Mouse (Mus musculus) heart, embryonic 10.5 days (tissue): ENCODE data around the gene Fgfr2. TPM values are rescaled to one million over a fixed set of nuclear protein-coding genes. Genes with fewer than 3 reads are reported as not detected.

Experiments
- DNase-seq: peaks from one replicate; pipeline ENCODE4 v3.0.0-alpha.2; 2017; ENCODE audit warnings: low spot score
- H3K27ac ChIP-seq: fragments of 300-500 bp; sonication (generic); 2 replicates; pipeline ENCODE4 v1.5.1; 2016; ENCODE audit warnings: mild to moderate bottlenecking
- H3K27me3 ChIP-seq: fragments of 300-500 bp; sonication (generic); 2 replicates; pipeline ENCODE4 v1.6.1; 2016; ENCODE audit warnings: mild to moderate bottlenecking; ENCODE audit not compliant: poor library complexity, insufficient read depth, severe bottlenecking
- H3K36me3 ChIP-seq: fragments of 300-500 bp; sonication (generic); 2 replicates; pipeline ENCODE4 v1.6.1; 2016; ENCODE audit warnings: mild to moderate bottlenecking, moderate library complexity
- H3K4me1 ChIP-seq: fragments of 300-500 bp; sonication (generic); 2 replicates; pipeline ENCODE4 v1.6.1; 2016; ENCODE audit warnings: mild to moderate bottlenecking
- H3K4me3 ChIP-seq: fragments of 300-500 bp; sonication (generic); 2 replicates; pipeline ENCODE4 v1.5.1; 2016; ENCODE audit warnings: mild to moderate bottlenecking, moderate library complexity
- H3K9me3 ChIP-seq: fragments of 300-500 bp; sonication (generic); 2 replicates; pipeline ENCODE4 v1.6.1; 2016; ENCODE audit warnings: mild to moderate bottlenecking, moderate library complexity
- WGBS: fragments of 180-500 bp; shearing (Covaris S2); methylation state at CpG from one replicate; pipeline ENCODE4 v1.1.7; 2016; 5-methylcytosine and 5-hydroxymethylcytosine counted together
- polyA plus RNA-seq: library from polyadenylated mRNA; unstranded; fragments of >200 nt; fragmentation: Nextera tagmentation; extraction: Ambion mirVana; gene quantifications from 2 replicates; pipeline ENCODE4 v1.2.1, GENCODE M21; 2016

Gene Fgfr2
- polyA plus RNA-seq, 1 experiment from 2014 or later, result 46.6 TPM

GRCm38 (mm10) chr7:130253264-130253663 lies 2869.9 kb downstream of the Fgfr2 start:
- Histone ChIP-seq H3K27ac (no peak overlapping the region), H3K4me1 (peaks cover 51% of the 10 kb centered on the region), H3K9me3 (no peaks in the 10 kb centered on the region), H3K4me3 (no peak overlapping the region), H3K27me3 (no peaks in the 10 kb centered on the region), H3K36me3 (0 out of 2 replicates have a peak, but pooled peaks cover 3% of the 10 kb centered on the region)
- no peak for DNase-seq
- WGBS, result 48% methylated on average over 4 of the region's 4 CpGs

- WGBS, result 68% methylated on average over 3 of the region's 3 CpGs
- Histone ChIP-seq H3K4me3 (no peak overlapping the region), H3K9me3 (no peaks in the 10 kb centered on the region), H3K27ac (no peak overlapping the region), H3K4me1 (peaks cover 55% of the 10 kb centered on the region), H3K36me3 (0 out of 2 replicates have a peak, but pooled peaks cover 3% of the 10 kb centered on the region), H3K27me3 (no peaks in the 10 kb centered on the region)
- no peak for DNase-seq
Measured at GRCm38 (mm10) chr7:130251936-130252523, 2871.1 kb downstream of the Fgfr2 start.

- Histone ChIP-seq H3K27ac (no peak overlapping the region), H3K4me3 (no peak overlapping the region), H3K27me3 (no peaks in the 10 kb centered on the region), H3K36me3 (0 out of 2 replicates have a peak, but pooled peaks cover 3% of the 10 kb centered on the region), H3K4me1 (peaks cover 55% of the 10 kb centered on the region), H3K9me3 (no peaks in the 10 kb centered on the region)
- 75% methylated on average over 4 of the region's 4 CpGs for WGBS
- DNase-seq, result no peak
Measured at GRCm38 (mm10) chr7:130250994-130251393, 2872.2 kb downstream of the Fgfr2 start.

GRCm38 (mm10) chr7:130248403-130248802 lies 2874.7 kb downstream of the Fgfr2 start:
- DNase-seq, result no peak
- no peaks in the 10 kb centered on the region for H3K9me3 ChIP-seq
- peaks cover 59% of the 10 kb centered on the region for H3K4me1 ChIP-seq
- no peak overlapping the region for H3K4me3 ChIP-seq
- H3K36me3 ChIP-seq, result 0 out of 2 replicates have a peak, but pooled peaks cover 3% of the 10 kb centered on the region
- no peak overlapping the region for H3K27ac ChIP-seq
- no peaks in the 10 kb centered on the region for H3K27me3 ChIP-seq
- 69% methylated on average over 7 of the region's 7 CpGs for WGBS

- peaks cover 59% of the 10 kb centered on the region for H3K4me1 ChIP-seq
- WGBS, result 79% methylated on average over 10 of the region's 10 CpGs
- H3K36me3 ChIP-seq, result 0 out of 2 replicates have a peak, but pooled peaks cover 3% of the 10 kb centered on the region
- H3K27ac ChIP-seq, result no peak overlapping the region
- no peak overlapping the region for H3K4me3 ChIP-seq
- no peaks in the 10 kb centered on the region for H3K9me3 ChIP-seq
- no peaks in the 10 kb centered on the region for H3K27me3 ChIP-seq
- DNase-seq, result no peak
Measured at GRCm38 (mm10) chr7:130247831-130248230, 2875.3 kb downstream of the Fgfr2 start.

GRCm38 (mm10) chr7:130246483-130246882 lies 2876.7 kb downstream of the Fgfr2 start:
- no peak for DNase-seq
- H3K4me1 ChIP-seq, result peaks cover 46% of the 10 kb centered on the region

GRCm38 (mm10) chr7:130244545-130244944 lies 2878.6 kb downstream of the Fgfr2 start:
- no peak for DNase-seq
- no peak overlapping the region for H3K27ac ChIP-seq
- no peaks in the 10 kb centered on the region for H3K9me3 ChIP-seq
- no peaks in the 10 kb centered on the region for H3K27me3 ChIP-seq
- no peaks in the 10 kb centered on the region for H3K36me3 ChIP-seq
- no peak overlapping the region for H3K4me3 ChIP-seq
- WGBS, result 81% methylated on average over 7 of the region's 7 CpGs
- H3K4me1 ChIP-seq, result peaks cover 34% of the 10 kb centered on the region

More at GRCm38 (mm10) chr7:130246483-130246882, 2876.7 kb downstream of the Fgfr2 start:
- no peaks in the 10 kb centered on the region for H3K9me3 ChIP-seq
- no peaks in the 10 kb centered on the region for H3K27me3 ChIP-seq
- H3K36me3 ChIP-seq, result no peaks in the 10 kb centered on the region
- H3K4me3 ChIP-seq, result no peak overlapping the region
- WGBS, result 80% methylated on average over 7 of the region's 7 CpGs
- no peak overlapping the region; the same call in 1 of the 2 replicates for H3K27ac ChIP-seq

- no peak for DNase-seq
- Histone ChIP-seq H3K27me3 (no peaks in the 10 kb centered on the region), H3K27ac (no peak overlapping the region), H3K4me1 (peaks cover 31% of the 10 kb centered on the region), H3K4me3 (no peak overlapping the region), H3K9me3 (no peaks in the 10 kb centered on the region), H3K36me3 (0 out of 2 replicates have a peak, but pooled peaks cover 2% of the 10 kb centered on the region)
- 86% methylated on average over 4 of the region's 4 CpGs for WGBS
Measured at GRCm38 (mm10) chr7:130243811-130244210, 2879.3 kb downstream of the Fgfr2 start.

GRCm38 (mm10) chr7:130240191-130240590 lies 2883.0 kb downstream of the Fgfr2 start:
- DNase-seq, result no peak
- Histone ChIP-seq H3K4me1 (peaks cover 37% of the 10 kb centered on the region), H3K36me3 (0 out of 2 replicates have a peak, but pooled peaks cover 2% of the 10 kb centered on the region), H3K4me3 (no peak overlapping the region), H3K9me3 (no peaks in the 10 kb centered on the region), H3K27me3 (no peaks in the 10 kb centered on the region), H3K27ac (no peak overlapping the region)
- WGBS, result 85% methylated on average over 9 of the region's 9 CpGs

- Histone ChIP-seq H3K27me3 (no peaks in the 10 kb centered on the region), H3K36me3 (0 out of 2 replicates have a peak, but pooled peaks cover 7% of the 10 kb centered on the region), H3K4me1 (peaks cover 34% of the 10 kb centered on the region), H3K4me3 (no peak overlapping the region), H3K27ac (no peak overlapping the region), H3K9me3 (no peaks in the 10 kb centered on the region)
- WGBS, result 73% methylated on average over 5 of the region's 5 CpGs
- DNase-seq, result no peak
Measured at GRCm38 (mm10) chr7:130237244-130237643, 2885.9 kb downstream of the Fgfr2 start.

GRCm38 (mm10) chr7:130233777-130234176 lies 2889.4 kb downstream of the Fgfr2 start:
- peaks cover 37% of the 10 kb centered on the region for H3K4me1 ChIP-seq
- 0 out of 2 replicates have a peak, but pooled peaks cover 4% of the 10 kb centered on the region for H3K36me3 ChIP-seq
- no peaks in the 10 kb centered on the region for H3K9me3 ChIP-seq
- 81% methylated on average over 7 of the region's 7 CpGs for WGBS
- H3K4me3 ChIP-seq, result no peak overlapping the region
- no peaks in the 10 kb centered on the region for H3K27me3 ChIP-seq
- H3K27ac ChIP-seq, result no peak overlapping the region
- no peak for DNase-seq

GRCm38 (mm10) chr7:130230034-130230433 lies 2893.1 kb downstream of the Fgfr2 start:
- no peak for DNase-seq
- Histone ChIP-seq H3K4me1 (peaks cover 7% of the 10 kb centered on the region; the same call in 1 of the 2 replicates), H3K9me3 (no peaks in the 10 kb centered on the region), H3K4me3 (no peak overlapping the region), H3K27me3 (no peaks in the 10 kb centered on the region), H3K27ac (no peak overlapping the region), H3K36me3 (peaks cover 10% of the 10 kb centered on the region; the same call in 1 of the 2 replicates)
- WGBS, result 87% methylated on average over 4 of the region's 4 CpGs

- Histone ChIP-seq H3K4me3 (no peak overlapping the region), H3K27ac (no peak overlapping the region), H3K4me1 (0 out of 2 replicates have a peak, but pooled peaks cover 3% of the 10 kb centered on the region), H3K27me3 (no peaks in the 10 kb centered on the region), H3K9me3 (no peaks in the 10 kb centered on the region), H3K36me3 (peaks cover 6% of the 10 kb centered on the region; the same call in 1 of the 2 replicates)
- no peak for DNase-seq
- WGBS, result 84% methylated on average over 3 of the region's 3 CpGs
Measured at GRCm38 (mm10) chr7:130225227-130225626, 2897.9 kb downstream of the Fgfr2 start.
